Mouse (Mus musculus) CH12.LX (cell line): Measurements from ENCODE around the gene Pde4d. TPM values are rescaled to one million over a fixed set of nuclear protein-coding genes. Genes with fewer than 3 reads are reported as not detected.

Experiments
- DNase-seq: peaks from one replicate; pipeline ENCODE4 v3.0.0-alpha.2; 2013; ENCODE audit errors: extremely low read depth
- H3K27ac ChIP-seq: 2 replicates; pipeline ENCODE4 v1.5.1; 2012; ENCODE audit warnings: low read depth, mild to moderate bottlenecking, control low read depth, moderate library complexity; ENCODE audit not compliant: insufficient read depth
- H3K27me3 ChIP-seq: replicated peaks from 2 replicates; pipeline ENCODE3; 2012; ENCODE audit warnings: inconsistent platforms
- H3K36me3 ChIP-seq, 2 experiments: replicated peaks in 1 of 2; 2 replicates each; pipeline versions ENCODE3 to v1.6.1; 2012; ENCODE audit warnings: inconsistent platforms in 1 of 2, low read length in 1 of 2, mild to moderate bottlenecking in 1 of 2, mixed read lengths in 1 of 2, moderate library complexity in 1 of 2; ENCODE audit not compliant: control insufficient read depth in 1 of 2, insufficient read depth in 1 of 2
- H3K4me1 ChIP-seq, 2 experiments: 2 replicates each; pipeline ENCODE4 v1.6.1; 2012; ENCODE audit warnings: inconsistent platforms in 1 of 2, moderate library complexity in 1 of 2; ENCODE audit not compliant: insufficient read depth in 2 of 2, control insufficient read depth in 1 of 2
- H3K4me2 ChIP-seq: 2 replicates; pipeline ENCODE4 v1.6.1; 2012; ENCODE audit warnings: low read depth, mild to moderate bottlenecking, control low read depth; ENCODE audit not compliant: poor library complexity, insufficient read depth, severe bottlenecking
- H3K4me3 ChIP-seq, 3 experiments: fragments of 150-350 bp in 1 of 3; sonication (generic) in 1 of 3; replicated peaks in 1 of 3; 2 replicates each; pipeline versions ENCODE3 to v1.5.1; 2011 to 2012; ENCODE audit warnings: low read depth in 2 of 3, low read length in 2 of 3, mild to moderate bottlenecking in 2 of 3, moderate library complexity in 2 of 3, control low read depth in 1 of 3, improper control_type of control experiment in 1 of 3, inconsistent platforms in 1 of 3, mixed read lengths in 1 of 3; ENCODE audit not compliant: poor library complexity in 1 of 3
- H3K79me2 ChIP-seq: replicated peaks from 2 replicates; pipeline ENCODE4 v1.6.1; 2012; ENCODE audit warnings: mild to moderate bottlenecking, moderate library complexity; ENCODE audit not compliant: control insufficient read depth, poor library complexity, insufficient read depth, severe bottlenecking; ENCODE audit errors: extremely low read depth
- H3K9ac ChIP-seq: 2 replicates; pipeline ENCODE4 v1.6.1; 2012; ENCODE audit warnings: low read depth, mild to moderate bottlenecking, control low read depth, moderate library complexity; ENCODE audit not compliant: insufficient read depth
- H3K9me3 ChIP-seq: replicated peaks from 2 replicates; pipeline ENCODE3; 2012; ENCODE audit warnings: low read length, inconsistent platforms, mixed read lengths
- CHD1 ChIP-seq: IDR thresholded peaks from 2 replicates; pipeline ENCODE4 v1.6.1; 2012; ENCODE audit warnings: low read depth, low read length, improper control_type of control experiment, inconsistent platforms
- E2F4 ChIP-seq: IDR thresholded peaks from 2 replicates; pipeline ENCODE4 v1.6.1; 2011; ENCODE audit warnings: low read depth, low read length, improper control_type of control experiment; ENCODE audit not compliant: insufficient replicate concordance
- ELF1 ChIP-seq: IDR thresholded peaks from 2 replicates; pipeline ENCODE4 v1.6.1; 2014; ENCODE audit warnings: low read depth, mild to moderate bottlenecking, inconsistent platforms, low read length, improper control_type of control experiment
- EP300 ChIP-seq: IDR thresholded peaks from 2 replicates; pipeline ENCODE4 v1.6.1; 2011; ENCODE audit warnings: low read length, improper control_type of control experiment
- ETS1 ChIP-seq: conservative IDR thresholded peaks from 2 replicates; pipeline ENCODE4 v1.6.1; 2012; ENCODE audit warnings: low read depth, mild to moderate bottlenecking, inconsistent platforms, low read length, improper control_type of control experiment, moderate library complexity
- HCFC1 ChIP-seq: IDR thresholded peaks from 2 replicates; pipeline ENCODE4 v1.6.1; 2012; ENCODE audit warnings: low read depth, mild to moderate bottlenecking, inconsistent platforms, low read length, improper control_type of control experiment
- IRF4 ChIP-seq: IDR thresholded peaks from 2 replicates; pipeline ENCODE4 v1.6.1; 2014; ENCODE audit warnings: low read depth, mild to moderate bottlenecking, inconsistent platforms, low read length, improper control_type of control experiment
- JUN ChIP-seq: IDR thresholded peaks from 2 replicates; pipeline ENCODE4 v1.6.1; 2011; ENCODE audit warnings: low read depth, mild to moderate bottlenecking, low read length, improper control_type of control experiment, moderate library complexity; ENCODE audit not compliant: insufficient read depth
- KAT2A ChIP-seq: IDR thresholded peaks from 2 replicates; pipeline ENCODE4 v1.6.1; 2012; ENCODE audit warnings: low read length, improper control_type of control experiment, inconsistent platforms; ENCODE audit not compliant: insufficient replicate concordance
- MAFK ChIP-seq: IDR thresholded peaks from 2 replicates; pipeline ENCODE4 v1.6.1; 2011; ENCODE audit warnings: low read length, improper control_type of control experiment; ENCODE audit not compliant: insufficient replicate concordance
- MAX ChIP-seq: IDR thresholded peaks from 2 replicates; pipeline ENCODE4 v1.6.1; 2011; ENCODE audit warnings: low read length, improper control_type of control experiment
- MAZ ChIP-seq: IDR thresholded peaks from 2 replicates; pipeline ENCODE4 v1.6.1; 2012; ENCODE audit warnings: low read depth, mild to moderate bottlenecking, inconsistent platforms, low read length, improper control_type of control experiment, moderate library complexity
- MXI1 ChIP-seq: IDR thresholded peaks from 2 replicates; pipeline ENCODE4 v1.6.1; 2011; ENCODE audit warnings: mild to moderate bottlenecking, low read depth, low read length, improper control_type of control experiment
- MYC ChIP-seq: IDR thresholded peaks from 2 replicates; pipeline ENCODE4 v1.6.1; 2011; ENCODE audit warnings: low read depth, mild to moderate bottlenecking, improper control_type of control experiment, low read length
- NELFE ChIP-seq: IDR thresholded peaks from 2 replicates; pipeline ENCODE4 v1.6.1; 2011; ENCODE audit warnings: low read depth, low read length, improper control_type of control experiment
- PAX5 ChIP-seq: IDR thresholded peaks from 2 replicates; pipeline ENCODE4 v1.6.1; 2012; ENCODE audit warnings: low read length, inconsistent platforms, mixed read lengths
- POLR2A ChIP-seq: IDR thresholded peaks from 2 replicates; pipeline ENCODE4 v1.6.1; 2011; ENCODE audit warnings: low read depth, mild to moderate bottlenecking, improper control_type of control experiment, low read length
- POLR2AphosphoS2 ChIP-seq: IDR thresholded peaks from 2 replicates; pipeline ENCODE4 v1.6.1; 2011; ENCODE audit warnings: low read depth, low read length, improper control_type of control experiment
- SMC3 ChIP-seq: IDR thresholded peaks from 2 replicates; pipeline ENCODE4 v1.6.1; 2011; ENCODE audit warnings: low read depth, low read length, improper control_type of control experiment
- TCF12 ChIP-seq: IDR thresholded peaks from 2 replicates; pipeline ENCODE4 v1.6.1; 2014; ENCODE audit warnings: low read depth, mild to moderate bottlenecking, inconsistent platforms, low read length, improper control_type of control experiment
- USF1 ChIP-seq: IDR thresholded peaks from 2 replicates; pipeline ENCODE4 v1.6.1; 2014; ENCODE audit warnings: low read depth, mild to moderate bottlenecking, inconsistent platforms, low read length, improper control_type of control experiment
- USF2 ChIP-seq: conservative IDR thresholded peaks from 2 replicates; pipeline ENCODE4 v1.6.1; 2011; ENCODE audit warnings: low read depth, low read length, improper control_type of control experiment
- ZC3H11A ChIP-seq: IDR thresholded peaks from 2 replicates; pipeline ENCODE4 v1.6.1; 2012; ENCODE audit warnings: low read depth, mild to moderate bottlenecking, inconsistent platforms, low read length, improper control_type of control experiment
- ZNF384 ChIP-seq: IDR thresholded peaks from 2 replicates; pipeline ENCODE4 v1.6.1; 2012; ENCODE audit warnings: low read depth, low read length, improper control_type of control experiment, inconsistent platforms
- dilution Hi-C: fragments of 300-500 bp; cut with MboI; formaldehyde crosslinking; loops from 2 replicates; pipeline ENCODE4 v1.14.3; 2020; ENCODE audit warnings: low sequenced_read_pairs; ENCODE audit not compliant: extremely low pct_unique_long_range_greater_than_20kb, extremely low pct_ligation_motif_present
- in situ Hi-C: fragments of 300-500 bp; cut with MboI; formaldehyde crosslinking; loops from 3 replicates; pipeline ENCODE4 v1.14.3; 2019; ENCODE audit warnings: low sequenced_read_pairs, low pct_ligation_motif_present, low pct_unique_long_range_greater_than_20kb, mixed read lengths
- polyA plus RNA-seq: library from polyadenylated mRNA; unstranded; fragments of >175 nt; gene quantifications from 2 replicates; pipeline ENCODE4 v1.2.1, GENCODE M21; 2012; ENCODE audit warnings: low read depth; ENCODE audit not compliant: insufficient read length
- total RNA-seq, 2 experiments: library from RNA; depleted of rRNA; stranded (reverse); fragments of 300-350 nt in 1 of 2; fragments of >200 nt in 1 of 2; gene quantifications; 2 replicates each; pipeline ENCODE4 v1.2.3; 2012 to 2014

The Pde4d gene
- total and polyA plus RNA-seq, 3 experiments, result not detected

- TF ChIP-seq E2F4, result no peak
- no peak for TF ChIP-seq MXI1
- no peak for TF ChIP-seq KAT2A
- TF ChIP-seq MAX, result no peak
- no peak for TF ChIP-seq JUN
- no peak for TF ChIP-seq USF1
- no peak for TF ChIP-seq PAX5
- no peak for TF ChIP-seq MAZ
- no peak for TF ChIP-seq HCFC1
- no peak for TF ChIP-seq USF2
- TF ChIP-seq POLR2AphosphoS2, result no peak
- TF ChIP-seq ELF1, result no peak
- TF ChIP-seq SMC3, result no peak
- TF ChIP-seq, all 38 proteins: peak for 0
- H3K36me3 ChIP-seq, result no peaks in the 10 kb centered on the region
- no peak overlapping the region for H3K27ac ChIP-seq
- no peak overlapping the region for H3K9ac ChIP-seq
- in situ Hi-C loops (no loop called here), dilution Hi-C loops (no loop called here)
- peaks cover 58% of the 10 kb centered on the region for H3K9me3 ChIP-seq
- H3K27me3 ChIP-seq, result no peaks in the 10 kb centered on the region
- H3K4me1 ChIP-seq, result no peaks in the 10 kb centered on the region
- H3K4me3 ChIP-seq, result no peak overlapping the region
- DNase-seq, result no peak
- no peaks in the 10 kb centered on the region for H3K79me2 ChIP-seq
- H3K4me2 ChIP-seq, result no peak overlapping the region
These were observed 1371.1 kb downstream of the Pde4d start for GRCm38 (mm10) chr13:109820866-109821265.

- dilution Hi-C loops, result no loop called here
- no peak overlapping the region for H3K9ac ChIP-seq
These were observed 1372.1 kb downstream of the Pde4d start for GRCm38 (mm10) chr13:109821725-109822412.

More at GRCm38 (mm10) chr13:109821725-109822412, 1372.1 kb downstream of the Pde4d start:
- H3K4me1 ChIP-seq, result no peaks in the 10 kb centered on the region
- H3K4me2 ChIP-seq, result no peak overlapping the region
- in situ Hi-C loops, result no loop called here
- no peaks in the 10 kb centered on the region for H3K79me2 ChIP-seq
- H3K4me3 ChIP-seq, result no peak overlapping the region
- no peak for TF ChIP-seq MAFK
- no peak for TF ChIP-seq ETS1
- no peak for TF ChIP-seq IRF4
- TF ChIP-seq PAX5, result no peak
- TF ChIP-seq POLR2A, result no peak
- TF ChIP-seq ZNF384, result no peak
- TF ChIP-seq TCF12, result no peak
- no peak for TF ChIP-seq E2F4
- TF ChIP-seq JUN, result no peak
- TF ChIP-seq MYC, result no peak
- TF ChIP-seq ZC3H11A, result no peak
- no peak for TF ChIP-seq CHD1
- TF ChIP-seq NELFE, result no peak
- no peak for TF ChIP-seq EP300
- TF ChIP-seq MAZ, result no peak
- TF ChIP-seq ELF1, result no peak
- no peak for TF ChIP-seq POLR2AphosphoS2
- no peak for TF ChIP-seq USF2
- no peaks in the 10 kb centered on the region for H3K36me3 ChIP-seq
- H3K27me3 ChIP-seq, result no peaks in the 10 kb centered on the region
- no peak overlapping the region for H3K27ac ChIP-seq
- DNase-seq, result no peak
- H3K9me3 ChIP-seq, result peaks cover 59% of the 10 kb centered on the region
